Mouse (Mus musculus) ES-E14 (cell line): Measurements from ENCODE around the gene Mypn. TPM values are rescaled to one million over a fixed set of nuclear protein-coding genes. Genes with fewer than 3 reads are reported as not detected.

ENCODE experiments used
- DNase-seq: peaks from one replicate; pipeline ENCODE4 v3.0.0-alpha.2; 2013; ENCODE audit warnings: low read depth, low spot score
- H3K27ac ChIP-seq: 2 replicates; pipeline ENCODE4 v1.5.1; 2012; ENCODE audit warnings: low read depth, mild to moderate bottlenecking, low read length, moderate library complexity, mixed read lengths; ENCODE audit not compliant: poor library complexity, insufficient read depth, severe bottlenecking
- H3K36me3 ChIP-seq: 2 replicates; pipeline ENCODE4 v1.6.1; 2012; ENCODE audit warnings: mild to moderate bottlenecking, low read length, moderate library complexity, mixed read lengths; ENCODE audit not compliant: control insufficient read depth, poor library complexity, insufficient read depth, severe bottlenecking
- H3K4me1 ChIP-seq, 2 experiments: fragments of 150-350 bp in 1 of 2; sonication (generic) in 1 of 2; 2 replicates each; pipeline ENCODE4 v1.6.1; 2012; ENCODE audit warnings: low read length in 2 of 2, mild to moderate bottlenecking in 1 of 2, mixed read lengths in 1 of 2; ENCODE audit not compliant: control insufficient read depth in 2 of 2, insufficient read depth in 2 of 2, poor library complexity in 1 of 2
- H3K4me3 ChIP-seq, 2 experiments: fragments of 150-350 bp in 1 of 2; sonication (generic) in 1 of 2; 2 replicates each; pipeline ENCODE4 v1.5.1; 2012; ENCODE audit warnings: low read length in 2 of 2, low read depth in 1 of 2, mild to moderate bottlenecking in 1 of 2, mixed read lengths in 1 of 2; ENCODE audit not compliant: insufficient read depth in 1 of 2, poor library complexity in 1 of 2, severe bottlenecking in 1 of 2
- H3K9ac ChIP-seq: 2 replicates; pipeline ENCODE4 v1.6.1; 2012; ENCODE audit warnings: low read depth, mild to moderate bottlenecking, low read length, mixed read lengths; ENCODE audit not compliant: poor library complexity, insufficient read depth, severe bottlenecking
- H3K9me3 ChIP-seq: fragments of 150-350 bp; sonication (generic); 2 replicates; pipeline ENCODE4 v1.6.1; 2012; ENCODE audit warnings: low read depth, mild to moderate bottlenecking, low read length; ENCODE audit not compliant: control insufficient read depth, insufficient read depth
- CHD2 ChIP-seq: IDR thresholded peaks from 2 replicates; pipeline ENCODE4 v1.6.1; 2014; ENCODE audit warnings: mild to moderate bottlenecking, low read depth, low read length, inconsistent platforms
- HCFC1 ChIP-seq: IDR thresholded peaks from 2 replicates; pipeline ENCODE4 v1.6.1; 2012; ENCODE audit warnings: low read length, inconsistent platforms, borderline replicate concordance; ENCODE audit not compliant: insufficient read depth
- MAFK ChIP-seq: IDR thresholded peaks from 2 replicates; pipeline ENCODE4 v1.6.1; 2014; ENCODE audit warnings: mild to moderate bottlenecking, low read depth, low read length, inconsistent platforms; ENCODE audit not compliant: insufficient read depth
- ZC3H11A ChIP-seq: IDR thresholded peaks from 2 replicates; pipeline ENCODE4 v1.6.1; 2012; ENCODE audit warnings: low read depth, mild to moderate bottlenecking, inconsistent platforms, low read length, borderline replicate concordance
- ZNF384 ChIP-seq: IDR thresholded peaks from 2 replicates; pipeline ENCODE4 v1.6.1; 2012; ENCODE audit warnings: low read depth, low read length, inconsistent platforms
- in situ Hi-C, 2 experiments: fragments of 600-800 bp; cut with MboI; formaldehyde crosslinking; loops; one replicate each; pipeline ENCODE4 v1.15.1; 2025; ENCODE audit warnings: low sequenced_read_pairs in 2 of 2, inconsistent platforms in 1 of 2; ENCODE audit not compliant: unreplicated experiment in 2 of 2
- total RNA-seq: library from RNA; depleted of rRNA; stranded (reverse); fragments of 300-350 nt; gene quantifications from 2 replicates; pipeline ENCODE4 v1.2.3, GENCODE M21; 2012

The Mypn gene
- total RNA-seq, 1 experiment = 1.1 TPM

- H3K9ac ChIP-seq = no peak overlapping the region
- in situ Hi-C loops = no loop called here
- no peak overlapping the region for H3K4me3 ChIP-seq
- no peaks in the 10 kb centered on the region for H3K9me3 ChIP-seq
- H3K36me3 ChIP-seq = no peaks in the 10 kb centered on the region
- no peak for DNase-seq
- TF ChIP-seq HCFC1 (no peak), CHD2 (no peak), MAFK (no peak), ZC3H11A (no peak), ZNF384 (no peak)
- no peak overlapping the region for H3K27ac ChIP-seq
- H3K4me1 ChIP-seq = peaks cover 2 to 4% of the 10 kb centered on the region in 2 experiments
Observed at GRCm38 (mm10) chr10:63199008-63199407, 4.7 kb downstream of the Mypn start.

DNA sequence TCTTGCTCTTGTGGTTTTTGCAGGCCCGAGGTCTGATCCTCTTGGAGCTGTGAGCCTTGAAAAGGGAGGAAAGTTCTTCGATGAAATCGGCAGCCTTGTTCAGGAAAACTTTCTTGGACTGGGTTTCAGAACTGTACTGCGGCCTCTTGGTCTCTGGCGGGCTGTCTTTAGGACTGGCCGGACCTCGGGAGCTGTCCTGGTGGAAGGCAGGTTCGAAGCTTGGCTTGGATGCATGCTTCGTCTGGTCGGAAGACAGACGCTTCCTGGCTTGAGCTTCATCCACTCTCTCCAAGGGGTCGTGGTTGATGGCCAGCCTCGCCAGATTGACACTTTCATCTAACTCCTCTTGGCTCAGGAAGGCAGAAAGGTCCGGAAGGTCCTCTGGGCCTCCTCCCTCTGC, 11.0 kb downstream of the Mypn start:
- H3K36me3 ChIP-seq = no peaks in the 10 kb centered on the region
- peak overlapping the region; percentile 63; the same call in 1 of the 2 replicates for H3K9ac ChIP-seq
- in situ Hi-C loops = no loop called here
- peaks cover 0 to 4% of the 10 kb centered on the region in 2 experiments; a peak in 3 of 4 replicates for H3K4me1 ChIP-seq
- no peak for DNase-seq
- TF ChIP-seq CHD2 (no peak), HCFC1 (no peak), ZNF384 (no peak), ZC3H11A (no peak), MAFK (no peak)
- no peaks in the 10 kb centered on the region for H3K9me3 ChIP-seq
- peak overlapping the region; percentile 50 to 59 for H3K4me3 ChIP-seq
- no peak overlapping the region for H3K27ac ChIP-seq

DNA sequence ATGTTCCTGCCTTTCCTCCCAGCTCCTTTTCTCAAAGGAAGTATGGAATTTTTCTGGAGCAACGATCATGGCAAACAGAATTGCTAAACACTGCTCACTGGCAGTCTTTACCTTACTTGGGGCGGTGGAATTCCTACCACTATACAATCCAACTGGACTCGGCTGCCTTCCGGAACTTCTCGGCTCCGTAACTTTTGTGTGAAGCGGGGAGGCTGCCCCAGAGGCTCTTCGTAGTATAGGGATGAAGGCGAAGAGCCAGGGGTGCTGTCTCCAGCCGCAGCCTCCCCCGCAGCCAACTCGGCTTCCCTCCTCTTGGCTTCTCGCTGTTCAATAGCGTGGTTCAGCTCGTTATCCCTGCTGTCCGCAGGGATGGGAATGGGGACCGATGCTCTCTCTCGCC, 11.5 kb downstream of the Mypn start:
- no peak for DNase-seq
- Histone ChIP-seq H3K9me3 (no peaks in the 10 kb centered on the region), H3K9ac (peak overlapping the region; percentile 63), H3K4me3 (peak overlapping the region; percentile 50 to 59), H3K36me3 (no peaks in the 10 kb centered on the region), H3K27ac (no peak overlapping the region), H3K4me1 (peaks cover 0 to 4% of the 10 kb centered on the region in 2 experiments; a peak in 3 of 4 replicates)
- TF ChIP-seq HCFC1 (no peak), ZNF384 (no peak), CHD2 (no peak), ZC3H11A (no peak), MAFK (no peak)
- in situ Hi-C loops = no loop called here

- Histone ChIP-seq H3K4me3 (0 out of 4 replicates have a peak overlapping the region, but pooled peaks of 1 of the 2 experiments have one; percentile 7), H3K9me3 (no peaks in the 10 kb centered on the region), H3K27ac (no peak overlapping the region; the same call in 1 of the 2 replicates), H3K4me1 (peaks cover 2 to 8% of the 10 kb centered on the region in 2 experiments; a peak in 3 of 4 replicates), H3K9ac (peak overlapping the region; percentile 15; the same call in 1 of the 2 replicates), H3K36me3 (no peaks in the 10 kb centered on the region)
- in situ Hi-C loops = no loop called here
- DNase-seq = no peak
- TF ChIP-seq HCFC1 (no peak), CHD2 (no peak), MAFK (no peak), ZC3H11A (no peak), ZNF384 (no peak)
Observed at GRCm38 (mm10) chr10:63184451-63184850, 19.3 kb downstream of the Mypn start.

GRCm38 (mm10) chr10:63182177-63182768, 21.5 kb downstream of the Mypn start:
- H3K4me1 ChIP-seq = peaks cover 18% of the 10 kb centered on the region in 2 experiments
- peak; percentile 68 for DNase-seq
- H3K36me3 ChIP-seq = no peaks in the 10 kb centered on the region
- no peak overlapping the region for H3K4me3 ChIP-seq
- no peaks in the 10 kb centered on the region for H3K9me3 ChIP-seq
- no peak overlapping the region for H3K9ac ChIP-seq
- TF ChIP-seq ZNF384 (peak; percentile 76), ZC3H11A (no peak), HCFC1 (0 out of 2 replicates have a peak, but pooled peaks have one; percentile 18), MAFK (peak; percentile 63; the same call in 1 of the 2 replicates), CHD2 (peak; percentile 46; the same call in 1 of the 2 replicates)
- peak overlapping the region; percentile 97 for H3K27ac ChIP-seq
- in situ Hi-C loops = no loop called here
